Mouse (Mus musculus): ENCODE results near the gene Tpx2. TPM values are rescaled to one million over a fixed set of nuclear protein-coding genes. Genes with fewer than 3 reads are reported as not detected.

Tpx2 gene
- polyA plus RNA-seq, 2 experiments, result 51.3 to 71.8 TPM

DNA sequence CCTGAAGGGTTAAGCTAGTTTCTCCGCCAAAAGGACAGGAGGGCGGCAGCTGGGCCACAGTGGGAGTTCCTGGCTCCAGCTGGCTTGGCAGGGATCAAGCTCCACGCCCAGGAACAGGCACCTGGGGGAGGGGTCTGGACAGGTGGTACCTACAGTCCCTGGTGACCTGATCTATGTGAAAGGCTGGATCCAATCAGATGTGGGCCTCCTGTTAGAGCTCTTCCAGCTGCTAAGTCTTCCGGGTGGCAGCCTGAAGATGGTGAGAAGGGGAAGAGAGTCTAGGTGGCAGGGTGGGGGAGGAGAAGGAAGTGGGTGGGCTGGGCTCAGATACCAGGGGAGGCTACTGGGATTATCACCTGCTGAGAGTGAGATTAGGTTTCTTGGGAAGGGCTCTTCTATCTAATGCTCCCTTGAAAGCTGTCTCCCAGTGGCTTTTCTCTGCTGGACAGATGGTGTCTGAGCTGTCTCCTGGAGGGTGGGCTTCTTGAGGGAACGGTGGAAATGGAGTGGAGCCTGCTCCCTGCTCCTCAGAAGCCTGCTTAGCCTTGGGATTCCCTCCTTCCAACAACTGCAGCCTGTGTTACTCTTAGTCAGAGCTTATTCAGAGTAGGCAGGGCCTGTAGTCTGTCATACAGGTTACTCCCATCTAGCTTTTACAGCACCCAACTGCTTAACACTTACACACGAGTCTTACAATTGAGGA lies 43.2 kb upstream of the Tpx2 start:
- Histone ChIP-seq H3K4me1 (ENCODE audit: control insufficient read depth, insufficient read depth, low read length) (peaks cover 20% of the 10 kb centered on the region), H3K9me3 (ENCODE audit: control insufficient read depth, low read length) (no peaks in the 10 kb centered on the region), H3K36me3 (ENCODE audit: control insufficient read depth, insufficient read depth, low read length) (no peaks in the 10 kb centered on the region), H3K4me2 (replicated peaks; ENCODE audit: low read depth, low read length, severe bottlenecking) (no peak overlapping the region), H3K4me3 (replicated peaks; ENCODE audit: low read length) (no peak overlapping the region), H3K27ac (replicated peaks; ENCODE audit: low read depth, low read length) (no peak overlapping the region), H3K9ac (ENCODE audit: low read depth, low read length, severe bottlenecking) (no peak overlapping the region), H3K27me3 (ENCODE audit: control insufficient read depth, insufficient read depth, low read length) (no peaks in the 10 kb centered on the region)
- 2% methylated on average over 6 of the region's 6 CpGs for WGBS
- no peak for TF ChIP-seq POLR2A (IDR thresholded peaks at IDR 0.05; ENCODE audit: borderline replicate concordance, extremely low read depth, insufficient read depth, insufficient read length)
- ATAC-seq (ENCODE audit: low FRiP score, low read depth), result peak; percentile 81
- DNase-seq (ENCODE audit: low spot score), result peak; percentile 53

GRCm38 (mm10) chr2:152805111-152805490 lies 42.7 kb upstream of the Tpx2 start:
- H3K27ac ChIP-seq (replicated peaks; ENCODE audit: low read depth, low read length), result no peak overlapping the region
- no peaks in the 10 kb centered on the region for H3K9me3 ChIP-seq (ENCODE audit: control insufficient read depth, low read length)
- no peak overlapping the region for H3K4me2 ChIP-seq (replicated peaks; ENCODE audit: low read depth, low read length, severe bottlenecking)
- no peaks in the 10 kb centered on the region for H3K27me3 ChIP-seq (ENCODE audit: control insufficient read depth, insufficient read depth, low read length)
- H3K9ac ChIP-seq (ENCODE audit: low read depth, low read length, severe bottlenecking), result no peak overlapping the region
- H3K4me3 ChIP-seq (replicated peaks; ENCODE audit: low read length), result no peak overlapping the region
- no peak for ATAC-seq (ENCODE audit: low FRiP score, low read depth)
- no peaks in the 10 kb centered on the region; the same call in 1 of the 2 replicates for H3K36me3 ChIP-seq (ENCODE audit: control insufficient read depth, insufficient read depth, low read length)
- DNase-seq (ENCODE audit: low spot score), result no peak
- WGBS, result 30% methylated on average over 5 of the region's 5 CpGs
- TF ChIP-seq POLR2A (IDR thresholded peaks at IDR 0.05; ENCODE audit: borderline replicate concordance, extremely low read depth, insufficient read depth, insufficient read length), result no peak
- peaks cover 20% of the 10 kb centered on the region for H3K4me1 ChIP-seq (ENCODE audit: control insufficient read depth, insufficient read depth, low read length)

- H3K36me3 ChIP-seq (ENCODE audit: control insufficient read depth, insufficient read depth, low read length), result no peaks in the 10 kb centered on the region; the same call in 1 of the 2 replicates
- H3K4me2 ChIP-seq (replicated peaks; ENCODE audit: low read depth, low read length, severe bottlenecking), result no peak overlapping the region
- H3K27me3 ChIP-seq (ENCODE audit: control insufficient read depth, insufficient read depth, low read length), result no peaks in the 10 kb centered on the region
- H3K9ac ChIP-seq (ENCODE audit: low read depth, low read length, severe bottlenecking), result no peak overlapping the region
- H3K4me3 ChIP-seq (replicated peaks; ENCODE audit: low read length), result no peak overlapping the region
- 0 out of 2 replicates have a peak overlapping the region, but pooled peaks have one; percentile 11 for H3K27ac ChIP-seq (replicated peaks; ENCODE audit: low read depth, low read length)
- no peaks in the 10 kb centered on the region for H3K9me3 ChIP-seq (ENCODE audit: control insufficient read depth, low read length)
- DNase-seq (ENCODE audit: low spot score) (no peak), ATAC-seq (ENCODE audit: low FRiP score, low read depth) (no peak)
- no peak for TF ChIP-seq POLR2A (IDR thresholded peaks at IDR 0.05; ENCODE audit: borderline replicate concordance, extremely low read depth, insufficient read depth, insufficient read length)
- peaks cover 20% of the 10 kb centered on the region for H3K4me1 ChIP-seq (ENCODE audit: control insufficient read depth, insufficient read depth, low read length)
- 63% methylated on average over 2 of the region's 2 CpGs for WGBS
Measured at GRCm38 (mm10) chr2:152806037-152806436, 41.7 kb upstream of the Tpx2 start.

DNA sequence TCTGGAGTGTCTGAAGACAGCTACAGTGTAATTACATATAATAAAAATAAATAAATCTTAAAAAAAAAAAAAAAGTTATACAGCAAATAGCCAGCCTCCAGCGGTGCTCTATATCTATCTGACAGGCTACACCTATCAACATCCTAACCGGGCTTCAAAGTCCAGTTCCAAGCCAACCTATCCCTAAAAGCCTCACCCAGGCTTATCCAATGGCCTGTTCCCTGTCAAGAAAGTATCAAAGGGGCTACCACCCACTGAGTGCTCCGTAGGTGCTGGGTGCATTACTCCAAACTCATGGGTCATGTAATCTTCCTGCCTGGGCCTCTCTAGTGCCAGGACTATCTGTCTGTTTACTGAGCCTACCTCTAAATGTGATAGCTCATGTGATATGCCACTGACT lies 39.6 kb upstream of the Tpx2 start:
- no peaks in the 10 kb centered on the region for H3K27me3 ChIP-seq (ENCODE audit: control insufficient read depth, insufficient read depth, low read length)
- peaks cover 23% of the 10 kb centered on the region for H3K4me1 ChIP-seq (ENCODE audit: control insufficient read depth, insufficient read depth, low read length)
- DNase-seq (ENCODE audit: low spot score) (no peak), ATAC-seq (ENCODE audit: low FRiP score, low read depth) (no peak)
- H3K9me3 ChIP-seq (ENCODE audit: control insufficient read depth, low read length), result no peaks in the 10 kb centered on the region
- H3K4me3 ChIP-seq (replicated peaks; ENCODE audit: low read length), result no peak overlapping the region
- no peak for TF ChIP-seq POLR2A (IDR thresholded peaks at IDR 0.05; ENCODE audit: borderline replicate concordance, extremely low read depth, insufficient read depth, insufficient read length)
- H3K9ac ChIP-seq (ENCODE audit: low read depth, low read length, severe bottlenecking), result no peak overlapping the region
- no peaks in the 10 kb centered on the region; the same call in 1 of the 2 replicates for H3K36me3 ChIP-seq (ENCODE audit: control insufficient read depth, insufficient read depth, low read length)
- WGBS, result 83% methylated on average over 3 of the region's 3 CpGs
- H3K4me2 ChIP-seq (replicated peaks; ENCODE audit: low read depth, low read length, severe bottlenecking), result no peak overlapping the region
- no peak overlapping the region for H3K27ac ChIP-seq (replicated peaks; ENCODE audit: low read depth, low read length)

DNA sequence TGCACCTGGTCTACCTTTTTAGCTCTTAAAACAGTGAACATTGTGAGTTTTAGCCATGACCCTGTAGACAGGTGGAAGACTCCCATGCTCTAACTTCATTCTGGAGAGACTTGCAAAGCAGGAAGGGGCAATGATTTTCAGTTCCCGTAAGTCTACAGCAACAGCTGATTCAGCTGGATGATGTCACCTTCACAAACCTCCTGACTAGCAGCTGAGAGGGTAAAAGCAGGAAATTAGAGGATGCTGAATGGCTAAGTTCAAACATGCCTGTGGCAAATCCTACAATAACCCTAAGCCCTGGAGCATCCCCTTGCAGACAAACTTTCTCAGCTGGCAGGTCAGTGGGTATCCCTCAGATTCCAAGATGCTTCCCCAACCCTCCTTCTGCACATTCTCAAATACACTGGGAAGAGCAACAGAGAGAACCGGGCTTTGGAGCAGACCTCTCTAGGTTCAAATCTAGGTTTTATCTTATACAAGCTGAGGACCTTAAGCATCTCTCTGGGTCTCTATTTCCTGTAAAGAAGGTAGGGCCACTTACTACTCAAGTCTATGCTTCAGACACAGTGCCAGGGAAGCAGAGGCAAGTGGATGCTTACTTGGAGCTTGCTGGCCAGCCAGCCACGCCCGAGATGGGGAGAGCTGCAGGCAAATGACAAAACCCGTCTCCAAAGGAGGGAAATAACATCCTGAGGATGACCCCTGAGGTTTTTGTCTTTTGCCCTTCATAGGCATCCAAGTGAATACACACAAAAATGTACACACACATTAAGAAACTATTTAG lies 37.4 kb upstream of the Tpx2 start:
- DNase-seq (ENCODE audit: low spot score), result no peak
- H3K27me3 ChIP-seq (ENCODE audit: control insufficient read depth, insufficient read depth, low read length), result no peaks in the 10 kb centered on the region
- H3K36me3 ChIP-seq (ENCODE audit: control insufficient read depth, insufficient read depth, low read length), result no peaks in the 10 kb centered on the region; the same call in 1 of the 2 replicates
- peaks cover 8% of the 10 kb centered on the region; the same call in 1 of the 2 replicates for H3K4me1 ChIP-seq (ENCODE audit: control insufficient read depth, insufficient read depth, low read length)
- no peak overlapping the region for H3K27ac ChIP-seq (replicated peaks; ENCODE audit: low read depth, low read length)
- 71% methylated on average over 5 of the region's 5 CpGs for whole genome bisulfite sequencing
- H3K9ac ChIP-seq (ENCODE audit: low read depth, low read length, severe bottlenecking), result no peak overlapping the region
- H3K4me2 ChIP-seq (replicated peaks; ENCODE audit: low read depth, low read length, severe bottlenecking), result no peak overlapping the region
- ATAC-seq (ENCODE audit: low FRiP score, low read depth), result no peak
- no peaks in the 10 kb centered on the region for H3K9me3 ChIP-seq (ENCODE audit: control insufficient read depth, low read length)
- no peak overlapping the region for H3K4me3 ChIP-seq (replicated peaks; ENCODE audit: low read length)
- no peak for TF ChIP-seq POLR2A (IDR thresholded peaks at IDR 0.05; ENCODE audit: borderline replicate concordance, extremely low read depth, insufficient read depth, insufficient read length)
